Mouse (Mus musculus) embryonic facial prominence, embryonic 10.5 days (tissue): Measurements from ENCODE around the gene Cggbp1. TPM values are rescaled to one million over a fixed set of nuclear protein-coding genes. Genes with fewer than 3 reads are reported as not detected.

Experiments used
- DNase-seq: peaks from one replicate; pipeline ENCODE4 v3.0.0-alpha.2; 2017; ENCODE audit warnings: low spot score
- H3K27ac ChIP-seq: fragments of 300-500 bp; sonication (generic); replicated peaks from 2 replicates; pipeline ENCODE4 v1.5.1; 2016; ENCODE audit warnings: mild to moderate bottlenecking
- H3K27me3 ChIP-seq: fragments of 300-500 bp; sonication (generic); replicated peaks from 2 replicates; pipeline ENCODE4 v1.6.1; 2016; ENCODE audit warnings: low read depth, mild to moderate bottlenecking; ENCODE audit not compliant: poor library complexity, severe bottlenecking
- H3K36me3 ChIP-seq: fragments of 300-500 bp; sonication (generic); replicated peaks from 2 replicates; pipeline ENCODE4 v1.6.1; 2016; ENCODE audit warnings: mild to moderate bottlenecking, moderate library complexity
- H3K4me1 ChIP-seq: fragments of 300-500 bp; sonication (generic); 2 replicates; pipeline ENCODE4 v1.6.1; 2016
- H3K4me3 ChIP-seq: fragments of 300-500 bp; sonication (generic); 2 replicates; pipeline ENCODE4 v1.5.1; 2016; ENCODE audit warnings: mild to moderate bottlenecking, moderate library complexity
- H3K9me3 ChIP-seq: fragments of 300-500 bp; sonication (generic); 2 replicates; pipeline ENCODE4 v1.6.1; 2016; ENCODE audit warnings: mild to moderate bottlenecking
- WGBS: fragments of 180-500 bp; shearing (Covaris S2); methylation state at CpG from one replicate; pipeline ENCODE4 v1.1.7; 2016; 5-methylcytosine and 5-hydroxymethylcytosine counted together
- polyA plus RNA-seq: library from polyadenylated mRNA; unstranded; fragments of >200 nt; fragmentation: Nextera tagmentation; extraction: Ambion mirVana; gene quantifications from 2 replicates; pipeline ENCODE4 v1.2.1, GENCODE M21; 2016

Gene Cggbp1
- polyA plus RNA-seq, 1 experiment from 2014 or later: 88.4 TPM

- 68% methylated on average over 2 of the region's 2 CpGs for WGBS
- no peaks in the 10 kb centered on the region for H3K9me3 ChIP-seq
Observed at GRCm38 (mm10) chr16:64903328-64903727, 51.5 kb downstream of the Cggbp1 start.

GRCm38 (mm10) chr16:64907112-64907511 lies 55.3 kb downstream of the Cggbp1 start:
- DNase-seq: no peak
- WGBS: 40% methylated on average over 3 of the region's 3 CpGs

More at GRCm38 (mm10) chr16:64903328-64903727, 51.5 kb downstream of the Cggbp1 start:
- Histone ChIP-seq H3K36me3 (no peaks in the 10 kb centered on the region), H3K27ac (no peak overlapping the region), H3K4me3 (no peak overlapping the region), H3K4me1 (no peaks in the 10 kb centered on the region), H3K27me3 (no peaks in the 10 kb centered on the region)
- DNase-seq: no peak

GRCm38 (mm10) chr16:64908747-64909146 lies 57.0 kb downstream of the Cggbp1 start:
- no peak for DNase-seq
- H3K27me3 ChIP-seq: no peaks in the 10 kb centered on the region
- H3K9me3 ChIP-seq: no peaks in the 10 kb centered on the region
- peaks cover 4% of the 10 kb centered on the region; the same call in 1 of the 2 replicates for H3K4me1 ChIP-seq
- no peaks in the 10 kb centered on the region for H3K36me3 ChIP-seq
- H3K4me3 ChIP-seq: no peak overlapping the region
- no peak overlapping the region for H3K27ac ChIP-seq
- 74% methylated on average over 10 of the region's 10 CpGs for WGBS

More at GRCm38 (mm10) chr16:64907112-64907511, 55.3 kb downstream of the Cggbp1 start:
- Histone ChIP-seq H3K9me3 (no peaks in the 10 kb centered on the region), H3K27me3 (no peaks in the 10 kb centered on the region), H3K4me1 (peaks cover 4% of the 10 kb centered on the region; the same call in 1 of the 2 replicates), H3K27ac (no peak overlapping the region), H3K36me3 (no peaks in the 10 kb centered on the region), H3K4me3 (no peak overlapping the region)

Other genes starting within 250 kb of the Cggbp1 start
- gene Csnka2ip, start 249.6 kb upstream of the Cggbp1 start, polyA plus RNA-seq: not detected in 2 replicates
- gene 4930453N24Rik, start 80.8 kb upstream of the Cggbp1 start, polyA plus RNA-seq: 29.2 and 31.3 TPM in 2 replicates
- gene Zfp654, start 344 bp upstream of the Cggbp1 start, polyA plus RNA-seq: 5.9 and 6.6 TPM in 2 replicates